Mouse (Mus musculus) ES-E14 (cell line): ENCODE results near the gene Chchd6.

Experiments
- MAFK ChIP-seq: IDR thresholded peaks from 2 replicates; pipeline ENCODE4 v1.6.1; 2014; ENCODE audit warnings: mild to moderate bottlenecking, low read depth, low read length, inconsistent platforms; ENCODE audit not compliant: insufficient read depth
- ZC3H11A ChIP-seq: IDR thresholded peaks from 2 replicates; pipeline ENCODE4 v1.6.1; 2012; ENCODE audit warnings: low read depth, mild to moderate bottlenecking, inconsistent platforms, low read length, borderline replicate concordance
- ZNF384 ChIP-seq: IDR thresholded peaks from 2 replicates; pipeline ENCODE4 v1.6.1; 2012; ENCODE audit warnings: low read depth, low read length, inconsistent platforms

DNA sequence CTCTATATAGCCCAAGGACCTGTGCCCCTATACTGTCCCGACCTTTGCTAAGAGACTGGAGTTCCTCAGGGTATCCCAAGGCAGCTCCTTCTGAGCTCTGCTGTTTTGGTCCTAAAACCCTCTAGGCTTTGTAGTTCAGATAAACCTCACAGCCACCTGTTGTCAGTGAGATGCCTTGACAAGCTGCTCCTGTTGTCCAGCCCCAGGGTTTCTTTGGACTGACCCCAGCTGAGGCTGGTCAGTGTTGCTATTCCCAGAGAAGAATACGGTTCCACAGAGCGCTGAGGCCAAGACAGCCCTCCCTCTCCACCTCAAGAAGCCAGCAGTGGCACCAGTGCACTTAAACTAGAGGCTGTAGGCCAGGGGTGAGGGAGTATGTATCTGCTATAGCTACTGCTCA, 214.3 kb downstream of the Chchd6 start:
- TF ChIP-seq MAFK (no peak), ZNF384 (no peak), ZC3H11A (no peak)
